Mouse (Mus musculus) megakaryocyte, embryonic 14.5 days (primary cell): ENCODE data around the gene Zc3h10.

ENCODE experiments used
- FLI1 ChIP-seq: IDR thresholded peaks from 2 replicates; pipeline ENCODE4 v1.6.1; 2012; ENCODE audit warnings: low read length, inconsistent platforms, mixed read lengths
- GATA1 ChIP-seq: IDR thresholded peaks from 3 replicates; pipeline ENCODE4 v1.6.1; 2012; ENCODE audit warnings: mixed read lengths, low read length, inconsistent platforms, borderline replicate concordance

- TF ChIP-seq GATA1 (no peak), FLI1 (no peak)
These were observed 40.6 kb upstream of the Zc3h10 start for GRCm38 (mm10) chr10:128588136-128588535.
